15 mouse cellular contexts compared by ENCODE assay signal in the genomic region with DNA sequence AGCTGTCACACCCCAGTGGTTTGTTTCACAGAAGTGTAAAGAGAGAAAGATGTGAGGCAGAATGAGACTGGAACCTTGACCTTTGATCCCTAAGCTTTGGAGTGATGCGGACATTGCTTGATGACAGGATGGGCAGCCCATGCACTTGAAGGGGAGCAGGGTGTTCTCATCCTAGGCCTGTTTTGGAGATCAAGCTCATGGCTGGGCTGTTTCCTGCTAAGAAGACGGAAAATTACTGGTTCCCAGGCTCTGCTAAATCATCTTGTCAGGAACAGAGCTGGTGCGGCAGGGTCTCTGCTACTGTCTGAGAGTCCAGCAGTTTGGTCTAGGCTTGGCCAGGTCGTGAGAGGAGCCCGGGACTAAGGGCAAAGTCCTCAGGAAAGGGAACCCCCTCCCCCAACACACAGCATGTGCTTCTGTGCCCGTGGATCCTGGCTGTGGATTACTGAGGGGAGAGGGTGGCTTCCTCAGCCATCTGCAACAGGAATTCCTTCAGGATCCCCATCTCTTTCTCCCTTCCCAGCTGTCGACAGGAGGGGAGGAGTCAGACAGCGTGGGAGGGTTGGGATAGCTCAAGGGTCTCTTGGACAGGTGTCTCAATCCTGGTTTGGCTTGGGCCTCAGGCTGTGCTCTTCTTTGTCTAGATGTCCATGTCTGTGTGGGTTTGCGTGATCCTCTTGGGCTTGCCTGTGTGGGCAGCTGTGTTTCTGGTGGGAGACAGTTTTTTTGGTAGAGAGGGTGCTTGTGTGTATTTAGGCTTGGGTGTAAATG. TPM values are rescaled to one million over a fixed set of nuclear protein-coding genes. Genes with fewer than 3 reads are reported as not detected.
DNase-seq lines count a peak whose midpoint lies in the region; ATAC-seq and TF ChIP-seq lines count a peak whose summit lies in the region.
"Had no signal": no experiment of that assay in that cellular context is flagged by ENCODE, and none has a peak within 500 bp of the region (broad histone marks: within the 10 kb centered on the region; RNA-seq: fewer than 3 reads in every experiment).

No protein-coding gene starts in this region.

- DNase-seq in forebrain, embryonic 10.5 days (ENCODE audit: extremely low spot score, low spot score): no peak
- DNase-seq in midbrain, embryonic 10.5 days (ENCODE audit: low spot score): no peak
- no peak for DNase-seq in cerebellum, adult 8-10 months
- no peak for DNase-seq in adrenal gland, adult 18-20 months (ENCODE audit: low spot score in 2 of 2)
- DNase-seq: cerebellum, adult 11-12 months; gastrocnemius, postnatal 14 days had no signal

- 64% methylated on average over 9 of the region's 9 CpGs for WGBS in forebrain, embryonic 10.5 days
- 54% methylated on average over 9 of the region's 9 CpGs for WGBS in forebrain, embryonic 13.5 days
- WGBS in midbrain, embryonic 10.5 days: 66% methylated on average over 9 of the region's 9 CpGs
- WGBS in midbrain, embryonic 15.5 days: 59% methylated on average over 9 of the region's 9 CpGs
- WGBS in kidney, embryonic 16.5 days: 18% methylated on average over 9 of the region's 9 CpGs

- H3K36me3 ChIP-seq in forebrain, embryonic 10.5 days (replicated peaks): no peaks in the 10 kb centered on the region
- H3K36me3 ChIP-seq in forebrain, embryonic 13.5 days (ENCODE audit: poor library complexity, severe bottlenecking): no peaks in the 10 kb centered on the region
- H3K36me3 ChIP-seq in midbrain, embryonic 10.5 days: no peaks in the 10 kb centered on the region
- H3K36me3 ChIP-seq in midbrain, embryonic 15.5 days (replicated peaks): no peaks in the 10 kb centered on the region
- H3K36me3 ChIP-seq in kidney, embryonic 16.5 days (ENCODE audit: insufficient read depth, low read length): no peaks in the 10 kb centered on the region
- no peaks in the 10 kb centered on the region for H3K36me3 ChIP-seq in myocyte (ENCODE audit: control insufficient read depth, insufficient read depth)

- H3K4me1 ChIP-seq in forebrain, embryonic 10.5 days: peaks cover 29% of the 10 kb centered on the region
- H3K4me1 ChIP-seq in forebrain, embryonic 13.5 days: 0 out of 2 replicates have a peak, but pooled peaks cover 4% of the 10 kb centered on the region
- peaks cover 45% of the 10 kb centered on the region for H3K4me1 ChIP-seq in midbrain, embryonic 10.5 days
- H3K4me1 ChIP-seq in midbrain, embryonic 15.5 days: no peaks in the 10 kb centered on the region; the same call in 1 of the 2 replicates
- H3K4me1 ChIP-seq in kidney, embryonic 16.5 days (ENCODE audit: insufficient read depth, low read length): peaks cover 22% of the 10 kb centered on the region

- H3K27ac ChIP-seq in forebrain, embryonic 10.5 days: peak overlapping the region; percentile 13; the same call in 1 of the 2 replicates
- no peak overlapping the region for H3K27ac ChIP-seq in forebrain, embryonic 13.5 days
- 0 out of 2 replicates have a peak overlapping the region, but pooled peaks have one; percentile 35 for H3K27ac ChIP-seq in midbrain, embryonic 10.5 days (replicated peaks)
- no peak overlapping the region for H3K27ac ChIP-seq in midbrain, embryonic 15.5 days
- peak overlapping the region; percentile 16; the same call in 1 of the 2 replicates for H3K27ac ChIP-seq in kidney, embryonic 16.5 days (ENCODE audit: low read length)

- no peaks in the 10 kb centered on the region for H3K9me3 ChIP-seq in forebrain, embryonic 10.5 days
- H3K9me3 ChIP-seq in forebrain, embryonic 13.5 days (replicated peaks): no peaks in the 10 kb centered on the region
- H3K9me3 ChIP-seq in midbrain, embryonic 10.5 days (replicated peaks): no peaks in the 10 kb centered on the region
- H3K9me3 ChIP-seq in midbrain, embryonic 15.5 days: no peaks in the 10 kb centered on the region
- H3K9me3 ChIP-seq in kidney, embryonic 16.5 days (ENCODE audit: low read length): no peaks in the 10 kb centered on the region

- no peak overlapping the region for H3K4me2 ChIP-seq in forebrain, embryonic 13.5 days
- H3K4me2 ChIP-seq in midbrain, embryonic 15.5 days: no peak overlapping the region
- H3K4me2 ChIP-seq in kidney, embryonic 16.5 days (replicated peaks; ENCODE audit: low read depth, low read length): no peak overlapping the region
- H3K4me2 ChIP-seq in myocyte (ENCODE audit: low read depth): no peak overlapping the region

- no peaks in the 10 kb centered on the region for H3K27me3 ChIP-seq in forebrain, embryonic 10.5 days (ENCODE audit: poor library complexity, severe bottlenecking)
- H3K27me3 ChIP-seq in forebrain, embryonic 13.5 days: no peaks in the 10 kb centered on the region
- no peaks in the 10 kb centered on the region for H3K27me3 ChIP-seq in midbrain, embryonic 10.5 days (ENCODE audit: low read depth, poor library complexity, severe bottlenecking)
- no peaks in the 10 kb centered on the region for H3K27me3 ChIP-seq in midbrain, embryonic 15.5 days (replicated peaks)
- no peaks in the 10 kb centered on the region for H3K27me3 ChIP-seq in kidney, embryonic 16.5 days (ENCODE audit: insufficient read depth, low read length)
- no peaks in the 10 kb centered on the region for H3K27me3 ChIP-seq in myocyte (ENCODE audit: control insufficient read depth, insufficient read depth, insufficient read length)

- no peaks in the 10 kb centered on the region for H3K79me2 ChIP-seq in myocyte (ENCODE audit: control insufficient read depth, insufficient read depth)

- no peak overlapping the region for H3K4me3 ChIP-seq in forebrain, embryonic 10.5 days
- no peak overlapping the region for H3K4me3 ChIP-seq in forebrain, embryonic 13.5 days
- H3K4me3 ChIP-seq in midbrain, embryonic 10.5 days: no peak overlapping the region
- H3K4me3 ChIP-seq in midbrain, embryonic 15.5 days: no peak overlapping the region
- H3K4me3 ChIP-seq in kidney, embryonic 16.5 days (ENCODE audit: low read length): no peak overlapping the region
- no peak overlapping the region for H3K4me3 ChIP-seq in myocyte

- no peak for TF ChIP-seq POLR2A in myocyte (IDR thresholded peaks at IDR 0.05; ENCODE audit: insufficient read length, low read depth)

- no peak overlapping the region for H3K9ac ChIP-seq in forebrain, embryonic 13.5 days
- H3K9ac ChIP-seq in midbrain, embryonic 15.5 days: no peak overlapping the region
- no peak overlapping the region for H3K9ac ChIP-seq in kidney, embryonic 16.5 days (replicated peaks; ENCODE audit: low read length)

- no peak for ATAC-seq in forebrain, embryonic 13.5 days
- no peak for ATAC-seq in midbrain, embryonic 15.5 days (replicated peaks)
- ATAC-seq in kidney, embryonic 16.5 days (ENCODE audit: low FRiP score, low TSS enrichment): peak; percentile 43; the same call in 1 of the 2 replicates
- ATAC-seq: forebrain, embryonic 14.5 days; midbrain, embryonic 16.5 days had no signal

- no peak overlapping the region for H3ac ChIP-seq in myocyte (ENCODE audit: control insufficient read depth, insufficient read length)

TF ChIP-seq in myocyte, 11 proteins besides CTCF, POLR2A, EP300 and RAD21:
- TF ChIP-seq TCF3 (IDR thresholded peaks at IDR 0.05; ENCODE audit: insufficient read length, low read depth): no peak
- TF ChIP-seq MYOG (IDR thresholded peaks at IDR 0.05; ENCODE audit: control insufficient read depth in 1 of 3, insufficient read depth in 1 of 3, insufficient read length in 2 of 3, low read depth in 2 of 3): no peak
- TF ChIP-seq E2F4 (IDR thresholded peaks at IDR 0.05; ENCODE audit: insufficient read depth): no peak
- TF ChIP-seq MYOD1 (IDR thresholded peaks at IDR 0.05; ENCODE audit: control insufficient read depth in 1 of 3, insufficient read length in 2 of 3, low read depth in 2 of 3): peak in 2 of 3 experiments; percentile 66 to 75

RNA-seq across cellular contexts. Expression of a gene that starts 20.8 kb away (rescaled TPM):
- polyA plus RNA-seq in forebrain, embryonic 10.5 days (2016; fragmentation: Nextera tagmentation; extraction: Ambion mirVana): 0.14 TPM in 1 of 2 replicates, not detected in the other
- polyA plus RNA-seq in forebrain, embryonic 13.5 days (2015; fragmentation: Nextera tagmentation; extraction: Ambion mirVana): 0.28 and 0.64 TPM in 2 replicates
- polyA plus RNA-seq in midbrain, embryonic 10.5 days (2016; fragmentation: Nextera tagmentation; extraction: Ambion mirVana): 0.04 and 0.17 TPM in 2 replicates
- 0.19 and 0.26 TPM in 2 replicates for polyA plus RNA-seq in midbrain, embryonic 15.5 days (2015; fragmentation: Nextera tagmentation; extraction: Ambion mirVana)
- polyA plus RNA-seq in kidney, embryonic 16.5 days (2015; fragmentation: Nextera tagmentation; extraction: Ambion mirVana): 0.76 and 0.82 TPM in 2 replicates
- polyA plus RNA-seq in myocyte (2012; fragmentation: generic; extraction: Trizol): 0.29 TPM
- 1 to 10 TPM; 3.1 to 5.9 TPM for total RNA-seq in adrenal gland, adult 18-20 months (2021)
- total RNA-seq: layer of hippocampus, adult 18-20 months; left cerebral cortex, postnatal 14 days; neutrophil, adult 5-6 weeks had no signal

RNA-seq across cellular contexts. Expression of a gene that starts 49.1 kb away (rescaled TPM):
- polyA plus RNA-seq in forebrain, embryonic 10.5 days (2016; fragmentation: Nextera tagmentation; extraction: Ambion mirVana): 7.0 and 8.5 TPM in 2 replicates
- polyA plus RNA-seq in forebrain, embryonic 13.5 days (2015; fragmentation: Nextera tagmentation; extraction: Ambion mirVana): 5.1 and 6.1 TPM in 2 replicates
- polyA plus RNA-seq in midbrain, embryonic 10.5 days (2016; fragmentation: Nextera tagmentation; extraction: Ambion mirVana): 7.2 and 7.9 TPM in 2 replicates
- 6.8 and 7.6 TPM in 2 replicates for polyA plus RNA-seq in midbrain, embryonic 15.5 days (2015; fragmentation: Nextera tagmentation; extraction: Ambion mirVana)
- 7.4 and 8.6 TPM in 2 replicates for polyA plus RNA-seq in kidney, embryonic 16.5 days (2015; fragmentation: Nextera tagmentation; extraction: Ambion mirVana)
- polyA plus RNA-seq in myocyte (2012; fragmentation: generic; extraction: Trizol): 2.2 TPM
- 10 to 100 TPM; 12.0 to 15.3 TPM for total RNA-seq in adrenal gland, adult 18-20 months (2021)

RNA-seq across cellular contexts. Expression of a gene that starts 49.8 kb away (rescaled TPM):
- 42.6 and 46.7 TPM in 2 replicates for polyA plus RNA-seq in forebrain, embryonic 10.5 days (2016; fragmentation: Nextera tagmentation; extraction: Ambion mirVana)
- 44.4 and 44.5 TPM in 2 replicates for polyA plus RNA-seq in forebrain, embryonic 13.5 days (2015; fragmentation: Nextera tagmentation; extraction: Ambion mirVana)
- polyA plus RNA-seq in midbrain, embryonic 10.5 days (2016; fragmentation: Nextera tagmentation; extraction: Ambion mirVana): 41.6 and 42.3 TPM in 2 replicates
- polyA plus RNA-seq in midbrain, embryonic 15.5 days (2015; fragmentation: Nextera tagmentation; extraction: Ambion mirVana): 40.4 and 42.8 TPM in 2 replicates
- polyA plus RNA-seq in kidney, embryonic 16.5 days (2015; fragmentation: Nextera tagmentation; extraction: Ambion mirVana): 54.5 and 56.7 TPM in 2 replicates
- polyA plus RNA-seq in myocyte (2012; fragmentation: generic; extraction: Trizol): 13.0 TPM
- 10 to 100 TPM; 66.7 to 75.1 TPM for total RNA-seq in adrenal gland, adult 18-20 months (2021)

Comparison
In these comparisons a context has a peak if more than half of its experiments do, and no peak if none do; other contexts are left out.
1. H3K27ac ChIP-seq: peak in forebrain, embryonic 10.5 days (single experiment), midbrain, embryonic 10.5 days (single experiment) and kidney, embryonic 16.5 days (single experiment); none in forebrain, embryonic 13.5 days (single experiment) and midbrain, embryonic 15.5 days (single experiment).